Mouse (Mus musculus) gastrocnemius, postnatal 14 days (tissue): ENCODE data around the gene A830018L16Rik. TPM values are rescaled to one million over a fixed set of nuclear protein-coding genes. Genes with fewer than 3 reads are reported as not detected.

Experiments
- DNase-seq: peaks from one replicate; pipeline ENCODE4 v3.0.0; 2021; ENCODE audit warnings: mixed read lengths
- intact Hi-C: fragments of 180-260 bp; cut with DNase I; formaldehyde crosslinking; loops from one replicate; pipeline ENCODE4 v1.15.1; 2025; ENCODE audit warnings: low total_unique reads
- total RNA-seq, 2 experiments: library from RNA; stranded (reverse); gene quantifications; 2 replicates each; pipeline ENCODE4 v1.2.3; 2021

The A830018L16Rik gene
- total RNA-seq, 2 experiments from 2014 or later = not detected

- intact Hi-C loops = no loop called here
These were observed 166.1 kb downstream of the A830018L16Rik start for GRCm38 (mm10) chr1:11580026-11580425.

DNA sequence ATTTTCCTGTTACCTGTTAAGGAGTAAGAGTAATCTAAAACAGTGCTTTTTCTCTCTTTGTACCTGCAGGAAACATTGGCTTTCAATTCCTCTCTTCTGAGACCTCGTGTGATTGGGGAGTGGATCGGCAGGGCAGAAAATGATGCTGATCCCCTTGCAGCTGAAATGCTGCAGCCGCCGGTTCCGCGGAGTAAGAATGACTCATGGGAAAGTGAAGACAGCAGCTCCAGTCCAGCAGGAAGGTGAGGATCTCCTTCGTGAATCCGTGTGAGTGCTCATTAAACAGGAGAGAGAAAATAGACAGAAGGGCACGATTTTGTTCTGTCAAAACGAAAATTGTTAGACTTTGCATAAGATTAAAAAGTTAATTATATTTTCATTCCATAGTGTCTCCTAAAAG lies 174.4 kb downstream of the A830018L16Rik start:
- intact Hi-C loops = no loop called here
- no peak for DNase-seq

More at GRCm38 (mm10) chr1:11580026-11580425, 166.1 kb downstream of the A830018L16Rik start:
- DNase-seq = no peak

DNA sequence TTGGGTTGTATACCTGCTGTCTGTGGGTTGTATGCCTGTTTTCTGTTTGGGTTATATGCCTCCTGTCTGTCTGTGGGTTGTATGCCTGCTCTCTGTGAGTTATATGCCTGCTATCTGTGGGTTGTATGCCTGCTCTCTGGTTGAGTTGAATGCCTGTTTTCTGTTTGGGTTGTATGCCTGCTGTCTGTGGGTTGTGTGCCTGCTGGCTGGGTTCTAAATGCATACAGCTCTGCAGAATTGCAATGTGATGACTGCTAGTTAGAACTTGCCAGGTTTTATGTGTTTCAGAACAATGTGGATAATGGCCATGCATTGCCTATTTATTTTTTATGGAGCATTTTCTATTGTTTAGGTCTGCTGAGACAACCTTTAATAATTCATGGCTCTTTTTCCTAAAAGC lies 236.2 kb downstream of the A830018L16Rik start:
- DNase-seq = no peak
- intact Hi-C loops = no loop called here

DNA sequence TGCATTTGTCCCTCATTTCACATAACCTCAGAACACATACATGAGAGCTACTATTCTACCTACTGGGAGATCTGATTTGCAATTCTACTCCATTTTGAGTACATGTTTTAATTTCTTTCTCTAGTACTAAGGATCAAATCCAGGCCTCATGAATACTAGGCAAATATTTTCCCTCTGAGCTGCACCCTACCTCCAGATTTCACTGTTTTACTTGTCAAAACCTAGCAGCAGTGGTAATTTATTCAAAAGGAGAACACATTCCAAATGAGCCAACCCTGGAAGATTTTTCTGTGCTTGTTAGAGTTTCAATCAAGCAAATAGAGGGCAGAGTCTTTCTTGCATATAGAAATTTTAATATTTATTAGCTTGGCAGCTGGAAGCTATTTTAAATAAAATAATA lies 238.9 kb downstream of the A830018L16Rik start:
- intact Hi-C loops = no loop called here
- no peak for DNase-seq

- peak; percentile 5 for DNase-seq
- intact Hi-C loops = loop anchor here (5.0 kb wide), 1 partner anchor 1180 kb away; no protein-coding TSS in a partner anchor
These were observed 243.6 kb downstream of the A830018L16Rik start for GRCm38 (mm10) chr1:11657341-11658060.

- intact Hi-C loops = loop anchor here (5.0 kb wide), 1 partner anchor 1179 kb away; no protein-coding TSS in a partner anchor
- no peak for DNase-seq
These were observed 244.2 kb downstream of the A830018L16Rik start for GRCm38 (mm10) chr1:11658061-11658625.

- no peak for DNase-seq
- intact Hi-C loops = no loop called here
These were observed 330.9 kb downstream of the A830018L16Rik start for GRCm38 (mm10) chr1:11744749-11745314.

DNA sequence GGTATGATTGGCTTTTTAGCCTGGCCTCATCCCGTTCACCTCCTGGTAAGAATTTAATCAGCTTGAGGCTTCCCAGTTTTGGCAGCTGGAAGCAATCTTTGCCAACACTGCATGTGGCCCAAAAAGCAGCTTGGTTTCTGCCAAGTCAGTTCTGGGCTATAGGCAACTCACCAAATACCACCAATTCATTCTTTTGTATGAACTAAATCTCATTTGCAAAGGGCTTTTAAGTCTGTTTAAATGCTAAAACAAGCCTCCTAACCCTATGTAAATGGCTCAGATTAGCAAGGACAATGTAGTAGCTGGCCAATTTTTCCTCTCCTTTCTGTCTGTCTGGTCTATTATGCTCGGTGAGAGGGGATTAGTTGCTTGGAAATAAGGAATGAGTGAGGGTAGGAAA lies 334.5 kb downstream of the A830018L16Rik start:
- intact Hi-C loops = no loop called here
- DNase-seq = no peak

GRCm38 (mm10) chr1:11750065-11750464 lies 336.2 kb downstream of the A830018L16Rik start:
- intact Hi-C loops = no loop called here
- DNase-seq = no peak

- no peak for DNase-seq
- intact Hi-C loops = no loop called here
These were observed 336.7 kb downstream of the A830018L16Rik start for GRCm38 (mm10) chr1:11750607-11751006.

DNA sequence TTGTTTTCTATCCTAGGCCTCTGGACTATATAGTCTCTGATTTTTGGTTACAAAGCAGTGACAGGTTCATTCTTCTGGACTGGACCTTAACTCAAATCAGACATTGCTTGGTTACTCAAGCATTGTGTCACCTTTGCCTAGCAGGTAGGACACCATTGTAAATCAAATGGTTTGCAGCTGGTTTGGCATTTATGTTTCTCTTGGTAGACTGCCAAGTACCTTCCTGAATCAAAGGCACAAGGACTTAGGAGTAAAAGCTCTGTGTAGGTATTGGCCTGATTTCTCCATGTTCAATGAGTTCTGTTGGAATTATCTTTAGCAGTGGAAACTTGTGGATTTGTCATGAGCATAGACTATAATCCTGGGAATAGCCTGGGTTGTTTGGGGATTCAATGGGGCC lies 338.1 kb downstream of the A830018L16Rik start:
- DNase-seq = no peak
- intact Hi-C loops = no loop called here

DNA sequence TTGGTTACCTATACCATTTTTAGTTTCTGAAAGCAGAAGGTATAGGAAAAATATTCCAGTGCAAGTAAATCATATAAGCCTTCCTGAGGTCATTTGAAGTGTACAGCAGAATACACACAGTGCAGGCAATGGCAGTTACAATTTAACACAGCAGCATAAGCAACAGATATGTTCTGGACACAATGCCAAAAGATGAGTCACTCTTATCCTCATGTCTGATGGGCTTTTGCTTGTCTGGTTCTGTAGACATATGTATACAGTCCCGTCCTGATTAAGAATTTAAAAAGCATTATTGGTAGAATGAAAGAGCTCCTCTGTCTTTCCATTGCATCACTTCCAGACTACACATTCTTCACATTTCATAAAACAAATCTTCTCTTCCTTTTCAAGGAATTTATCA lies 374.4 kb downstream of the A830018L16Rik start:
- intact Hi-C loops = no loop called here
- no peak for DNase-seq

- intact Hi-C loops = no loop called here
- DNase-seq = no peak
These were observed 378.9 kb downstream of the A830018L16Rik start for GRCm38 (mm10) chr1:11792820-11793219.

DNA sequence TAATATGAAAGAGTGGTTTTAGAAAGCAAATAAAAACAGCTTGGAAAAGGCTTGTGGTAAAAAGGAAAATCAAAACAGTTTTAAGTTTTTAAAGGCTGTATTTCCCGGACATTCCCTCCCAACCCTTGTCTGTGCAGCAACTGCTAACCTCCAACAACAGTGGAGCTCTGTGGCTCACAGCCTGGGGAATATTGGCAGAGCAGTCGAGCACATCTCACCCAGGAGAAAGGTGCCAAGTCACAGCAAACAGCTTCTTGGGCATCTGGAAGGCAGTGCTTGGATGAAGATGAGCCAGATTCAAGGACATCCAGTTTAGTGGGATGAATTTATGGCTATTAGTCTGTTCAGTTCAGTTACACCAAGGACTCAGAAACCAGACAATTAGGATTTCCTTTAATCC lies 381.8 kb downstream of the A830018L16Rik start:
- intact Hi-C loops = no loop called here
- peak; percentile 3 for DNase-seq

DNA sequence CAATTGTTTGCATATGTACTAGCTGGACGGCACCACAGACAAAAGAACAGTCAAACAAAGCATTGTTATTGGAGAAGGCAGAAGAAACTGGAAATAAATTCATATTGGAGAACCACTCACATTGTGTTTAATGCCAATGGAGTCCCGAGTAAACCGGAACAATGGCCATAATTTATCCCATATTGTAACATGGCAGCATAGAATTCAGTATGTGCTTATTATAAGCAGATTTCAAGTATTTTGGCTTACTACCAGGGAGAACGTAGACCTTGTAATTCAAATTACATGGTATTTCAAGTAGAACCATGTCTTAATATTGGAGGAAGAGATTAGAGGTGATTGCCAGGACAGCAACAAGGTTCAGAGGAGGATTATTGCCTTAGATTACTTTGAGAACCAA lies 458.9 kb downstream of the A830018L16Rik start:
- intact Hi-C loops = no loop called here
- DNase-seq = no peak

DNA sequence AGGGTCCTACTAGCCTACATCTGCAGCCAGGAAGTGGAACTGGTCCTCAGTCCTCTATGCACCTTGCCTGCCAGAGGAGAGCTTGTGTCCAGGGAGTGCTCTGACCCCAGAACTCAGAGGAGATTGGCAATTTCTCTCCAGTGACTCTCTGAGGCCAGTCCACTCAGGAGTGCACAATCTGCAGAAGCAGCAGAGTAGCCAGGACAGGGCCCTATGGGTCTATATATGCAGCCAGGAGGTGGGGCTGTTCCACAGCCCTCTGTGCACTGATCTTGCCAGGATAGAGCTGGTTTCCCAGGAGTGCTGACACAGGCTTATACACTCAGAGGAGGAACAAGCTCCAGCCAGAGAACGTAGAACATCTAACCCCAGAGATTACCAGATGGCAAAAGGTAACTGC lies 459.7 kb downstream of the A830018L16Rik start:
- intact Hi-C loops = no loop called here
- no peak for DNase-seq

- intact Hi-C loops = no loop called here
These were observed 467.8 kb downstream of the A830018L16Rik start for GRCm38 (mm10) chr1:11881706-11882105.

DNA sequence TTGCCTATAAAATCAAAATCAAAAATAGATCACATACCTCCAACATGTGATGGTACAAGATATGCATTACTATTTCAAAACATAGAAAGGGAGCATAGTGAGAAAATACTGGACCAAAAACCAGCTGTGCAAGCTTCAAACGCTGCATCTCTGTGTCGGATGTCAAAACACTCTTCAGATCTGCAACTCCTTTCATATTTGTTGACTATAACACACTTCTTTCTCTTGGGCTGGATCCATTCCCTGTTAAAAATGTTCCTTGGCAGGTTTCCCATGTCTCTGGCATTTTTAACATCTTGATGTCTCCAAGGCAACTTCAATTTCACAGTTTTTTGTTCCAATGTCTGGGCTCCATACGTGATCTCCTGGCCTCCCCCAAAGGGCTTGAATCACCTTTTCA lies 481.8 kb downstream of the A830018L16Rik start:
- intact Hi-C loops = no loop called here
- no peak for DNase-seq

More at GRCm38 (mm10) chr1:11881706-11882105, 467.8 kb downstream of the A830018L16Rik start:
- DNase-seq = no peak

GRCm38 (mm10) chr1:11915873-11916272 lies 502.0 kb downstream of the A830018L16Rik start:
- intact Hi-C loops = no loop called here
- DNase-seq = no peak

GRCm38 (mm10) chr1:11936984-11937383 lies 523.1 kb downstream of the A830018L16Rik start:
- intact Hi-C loops = no loop called here
- DNase-seq = no peak
